Mouse (Mus musculus): Measurements from ENCODE around the gene Kctd7.

Kctd7 gene

DNA sequence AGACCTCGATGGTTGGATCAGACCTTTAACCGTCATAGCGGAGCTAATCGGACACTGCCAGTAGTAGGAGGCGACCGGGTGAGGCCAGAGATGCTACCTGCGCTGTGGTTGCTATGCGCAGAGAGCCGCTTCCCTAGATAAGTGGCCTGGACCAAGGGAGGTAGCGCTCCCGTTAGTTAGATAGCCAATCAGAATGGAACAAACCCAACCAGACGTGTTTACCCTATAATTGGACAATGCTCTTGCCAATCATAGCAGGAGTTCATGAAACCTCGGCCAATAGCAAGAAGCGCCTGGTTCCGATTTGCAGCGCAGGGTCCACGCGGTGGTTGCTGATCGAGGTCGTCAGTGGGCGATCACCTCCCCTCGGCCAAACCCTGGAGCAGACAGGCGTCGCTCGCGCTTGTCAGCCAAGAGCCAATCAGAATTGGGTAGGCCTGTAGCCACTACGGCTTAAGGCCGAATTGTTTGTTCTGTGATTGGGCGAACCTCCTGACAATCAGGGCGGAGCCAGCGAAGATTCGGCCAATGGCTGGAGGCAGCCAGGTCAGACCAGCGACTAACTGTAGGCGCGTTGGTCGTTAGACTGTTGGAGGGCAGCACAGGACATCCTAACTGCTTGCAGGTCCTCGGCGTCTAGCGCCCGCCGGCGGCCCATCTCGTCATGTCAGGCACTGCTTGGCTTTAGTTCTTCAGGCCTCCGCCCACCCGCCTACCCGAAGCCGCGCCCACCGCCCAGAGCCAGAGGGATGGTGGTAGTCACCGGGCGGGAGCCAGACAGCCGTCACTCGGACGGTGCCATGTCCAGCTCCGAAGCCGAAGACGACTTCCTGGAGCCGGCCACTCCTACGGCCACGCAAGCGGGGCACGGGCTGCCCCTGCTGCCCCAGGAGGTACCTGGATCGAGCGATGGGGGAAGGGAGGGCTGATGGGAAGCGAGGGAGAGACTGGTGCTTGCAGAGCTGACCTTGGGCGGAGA is at the start of gene Kctd7:
TSS of gene Kctd7 (plus strand) at position 528 of the 979 bp plus-strand sequence.
- DNase-seq = peak; percentile 97 to 98

GRCm38 (mm10) chr5:130096754-130097153 is 47.9 kb upstream of the Kctd7 start:
- no peak for DNase-seq

DNA sequence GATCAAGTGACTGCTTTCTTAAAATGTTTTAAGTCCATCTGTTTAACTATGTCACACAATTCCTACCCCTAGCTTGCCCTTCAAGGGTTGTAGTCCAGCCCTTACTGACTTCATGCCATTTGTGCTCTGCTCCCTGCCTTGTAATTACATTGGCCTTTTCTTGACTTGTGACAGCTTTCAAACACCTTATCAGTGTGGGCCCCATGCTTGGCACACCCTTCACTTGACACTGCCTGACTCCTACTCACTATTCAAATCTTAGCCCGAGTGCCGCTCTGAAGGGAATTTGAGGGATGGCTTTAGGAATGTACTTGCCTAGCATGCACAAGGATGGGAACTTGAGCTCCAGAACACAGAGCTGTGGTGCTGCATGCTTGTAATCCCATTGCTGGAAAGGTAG is 46.8 kb upstream of the Kctd7 start:
- no peak for DNase-seq

DNA sequence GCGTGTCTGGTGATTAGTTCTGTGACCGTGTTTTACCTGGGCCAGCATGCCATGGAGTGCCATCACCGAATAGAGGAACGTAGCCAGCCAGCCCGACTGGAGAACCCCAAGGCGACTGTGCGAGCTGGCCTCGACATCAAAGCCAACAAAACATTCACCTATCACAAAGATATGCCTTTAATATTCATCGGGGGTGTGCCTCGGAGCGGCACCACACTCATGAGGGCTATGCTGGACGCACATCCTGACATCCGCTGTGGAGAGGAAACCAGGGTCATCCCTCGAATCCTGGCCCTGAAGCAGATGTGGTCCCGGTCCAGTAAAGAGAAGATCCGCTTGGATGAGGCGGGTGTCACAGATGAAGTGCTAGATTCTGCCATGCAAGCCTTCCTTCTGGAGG is 42.9 kb upstream of the Kctd7 start:
- no peak for DNase-seq

GRCm38 (mm10) chr5:130109348-130109747 is 35.3 kb upstream of the Kctd7 start:
- DNase-seq = no peak

DNA sequence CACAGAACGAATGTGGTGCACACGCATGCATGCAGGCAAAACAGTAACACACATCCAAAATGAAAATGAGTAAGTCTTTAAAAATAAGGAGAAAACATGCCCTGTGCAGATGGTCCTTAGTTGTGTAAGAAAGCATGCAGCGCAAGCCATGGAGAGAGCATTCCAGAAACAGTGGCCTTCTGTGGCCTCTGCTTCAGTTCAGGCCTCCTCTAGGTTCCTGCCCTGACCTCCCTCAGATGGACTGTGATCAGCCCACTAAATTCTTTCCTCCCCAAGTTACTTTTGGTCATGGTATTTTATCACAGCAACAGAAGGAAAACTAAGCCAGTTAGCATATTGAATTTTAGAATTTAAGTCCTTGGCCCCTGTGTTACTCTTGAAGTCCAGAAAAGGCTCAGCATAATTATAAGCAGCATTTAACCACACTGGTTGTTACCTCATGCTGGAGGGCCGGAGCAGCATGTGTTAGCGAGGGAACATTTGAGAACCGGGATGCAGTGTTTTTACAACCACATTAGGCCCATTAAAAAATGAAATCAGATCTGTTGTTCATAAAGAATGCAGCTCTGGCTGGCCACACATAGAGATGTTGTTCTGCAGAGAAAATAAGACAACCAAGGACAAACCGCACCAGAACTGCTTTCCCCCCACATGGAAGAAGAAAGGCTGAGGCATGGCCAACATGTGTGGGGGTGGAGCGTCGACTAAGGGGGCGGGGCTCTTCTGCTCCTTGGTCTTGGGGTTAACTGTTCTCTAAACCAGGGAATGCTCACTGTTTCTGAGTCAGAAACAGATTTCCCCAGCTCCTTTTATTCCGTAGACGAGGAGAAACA is 33.8 kb upstream of the Kctd7 start:
- no peak for DNase-seq

- no peak for DNase-seq
Observed at GRCm38 (mm10) chr5:130112653-130113052, 32.0 kb upstream of the Kctd7 start.

DNA sequence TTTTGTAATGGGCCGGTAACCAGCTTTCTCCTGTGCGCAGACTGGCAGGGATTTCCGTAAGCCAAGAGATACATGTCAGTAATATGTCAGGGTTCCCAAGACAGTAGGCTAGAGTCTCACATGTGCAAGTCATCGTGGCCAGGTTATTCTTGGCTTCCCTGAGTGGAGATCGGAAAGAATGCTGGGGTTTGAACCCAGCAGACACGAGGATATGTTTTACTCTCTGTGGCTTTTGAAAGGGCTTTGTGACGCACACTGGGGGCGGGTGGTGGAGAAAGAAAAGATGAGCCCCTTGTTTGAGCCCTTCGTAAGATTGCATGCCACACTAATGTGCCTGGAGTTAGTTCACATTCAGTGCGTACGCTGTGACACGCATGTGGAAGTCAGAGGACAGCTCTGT is 28.5 kb upstream of the Kctd7 start:
- DNase-seq = no peak

DNA sequence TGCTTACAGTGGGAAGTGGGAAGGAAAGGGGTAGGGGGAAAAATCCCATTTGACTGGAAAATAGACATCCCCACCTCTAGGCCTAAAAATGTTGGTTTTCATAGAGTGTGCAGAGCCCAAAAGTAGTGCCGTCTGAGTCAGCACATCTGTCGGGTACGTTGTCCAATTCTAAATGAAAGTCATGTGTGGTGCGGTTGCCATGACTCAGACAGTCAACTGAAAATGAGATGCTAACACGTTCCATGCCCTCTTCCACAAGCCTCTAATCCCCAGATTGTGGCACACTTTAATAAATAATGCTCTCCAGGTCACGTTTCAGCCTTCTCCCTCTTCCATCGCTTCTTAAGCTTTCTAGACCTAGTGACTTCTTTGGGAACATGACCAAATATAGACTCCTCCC is 27.8 kb upstream of the Kctd7 start:
- no peak for DNase-seq

DNA sequence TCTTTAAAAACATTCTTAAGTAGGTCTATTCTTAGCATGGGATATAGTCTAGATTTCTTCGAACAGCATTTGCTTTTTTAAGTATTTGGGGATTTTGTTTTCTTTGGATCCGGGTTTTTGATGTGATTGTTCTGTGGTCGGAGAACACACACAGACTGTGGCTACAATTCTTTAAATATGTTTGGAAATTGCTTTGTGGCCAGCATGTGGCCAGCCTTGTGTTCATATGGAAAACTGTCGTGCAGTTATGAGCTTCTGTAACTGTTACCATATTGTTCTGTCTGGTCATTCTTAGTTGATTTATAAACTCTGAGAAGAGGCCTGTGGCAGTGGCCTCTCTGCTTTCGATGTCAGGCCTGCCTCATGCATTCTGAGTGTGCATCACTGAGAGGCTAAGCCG is 26.7 kb upstream of the Kctd7 start:
- DNase-seq = no peak

DNA sequence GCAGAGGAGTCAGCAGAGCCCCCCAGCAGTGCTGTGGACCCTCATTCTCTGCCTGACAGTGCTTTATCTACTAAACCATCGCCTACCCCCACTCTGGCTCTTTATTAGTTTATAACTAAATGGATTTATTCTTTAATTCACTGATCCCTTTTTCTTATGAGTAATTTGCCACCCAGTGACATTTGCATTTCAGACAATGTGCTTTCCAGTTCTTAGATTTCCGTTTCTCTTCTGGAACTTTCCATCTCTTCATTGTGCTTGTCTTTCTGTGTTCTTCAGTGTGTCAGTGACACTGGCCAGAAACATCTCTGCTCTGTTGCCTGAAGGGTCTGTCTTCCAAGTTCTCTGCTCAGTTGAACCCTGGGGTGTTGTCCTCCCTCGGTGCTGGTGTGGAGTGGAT is 25.4 kb upstream of the Kctd7 start:
- no peak for DNase-seq

- DNase-seq = no peak
Observed at GRCm38 (mm10) chr5:130120070-130120736, 24.5 kb upstream of the Kctd7 start.

DNA sequence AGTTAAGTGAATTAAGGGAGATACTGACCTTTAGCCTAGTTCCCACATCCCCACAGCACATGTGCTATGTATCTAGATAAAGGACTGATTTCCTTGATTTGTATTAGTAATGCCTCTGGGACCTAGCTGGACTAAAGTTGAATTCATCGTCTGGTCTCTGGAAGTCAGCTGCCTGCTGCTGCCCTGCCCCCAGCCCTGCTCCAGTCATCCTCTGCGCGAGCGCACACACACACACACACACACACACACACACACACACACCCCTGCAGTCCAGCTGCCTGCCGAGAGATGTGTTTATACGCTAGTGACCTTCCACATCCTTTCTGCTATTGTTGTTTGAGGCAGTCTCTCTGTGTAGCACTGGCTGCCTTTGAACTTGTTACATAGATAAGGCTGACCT is 23.8 kb upstream of the Kctd7 start:
- peak in 1 of 2 experiments; percentile 56 for DNase-seq

DNA sequence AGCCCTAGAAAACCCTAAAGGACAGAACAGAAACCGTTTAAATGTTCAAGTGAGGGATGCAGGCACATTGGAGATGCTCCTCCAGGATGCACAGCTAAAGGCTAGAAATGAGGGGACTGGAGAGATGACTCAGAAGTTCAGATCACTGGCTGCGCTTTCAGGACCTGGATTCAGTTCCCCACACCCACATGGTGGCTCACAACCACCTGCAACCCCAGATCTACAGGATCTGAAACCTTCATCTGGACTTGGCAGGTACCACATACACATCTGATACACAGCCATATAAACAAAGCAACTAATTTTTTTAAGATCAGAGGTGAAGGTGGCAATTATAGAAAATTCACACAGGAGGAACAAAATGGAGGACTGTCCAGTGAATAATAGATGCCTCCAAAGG is 22.3 kb upstream of the Kctd7 start:
- no peak for DNase-seq

DNA sequence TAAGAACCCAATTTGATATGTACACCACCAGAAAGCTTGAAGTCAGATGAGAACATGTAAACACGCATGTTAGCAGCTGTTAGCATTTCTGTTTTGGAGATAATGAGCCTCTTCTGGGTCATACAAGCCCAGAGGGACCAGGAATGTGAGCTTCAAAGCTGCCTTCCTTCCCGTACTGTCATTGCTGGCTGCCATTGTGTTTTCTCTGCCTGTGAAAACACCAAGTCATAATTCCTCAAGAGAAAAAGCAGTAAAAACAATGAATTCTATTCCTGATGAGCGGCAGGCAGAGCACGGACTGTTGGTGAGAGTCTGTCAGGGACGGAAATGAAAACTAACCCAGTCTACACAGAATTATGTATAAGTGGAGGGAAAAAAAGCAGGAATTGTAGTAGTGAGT is 20.4 kb upstream of the Kctd7 start:
- no peak for DNase-seq

DNA sequence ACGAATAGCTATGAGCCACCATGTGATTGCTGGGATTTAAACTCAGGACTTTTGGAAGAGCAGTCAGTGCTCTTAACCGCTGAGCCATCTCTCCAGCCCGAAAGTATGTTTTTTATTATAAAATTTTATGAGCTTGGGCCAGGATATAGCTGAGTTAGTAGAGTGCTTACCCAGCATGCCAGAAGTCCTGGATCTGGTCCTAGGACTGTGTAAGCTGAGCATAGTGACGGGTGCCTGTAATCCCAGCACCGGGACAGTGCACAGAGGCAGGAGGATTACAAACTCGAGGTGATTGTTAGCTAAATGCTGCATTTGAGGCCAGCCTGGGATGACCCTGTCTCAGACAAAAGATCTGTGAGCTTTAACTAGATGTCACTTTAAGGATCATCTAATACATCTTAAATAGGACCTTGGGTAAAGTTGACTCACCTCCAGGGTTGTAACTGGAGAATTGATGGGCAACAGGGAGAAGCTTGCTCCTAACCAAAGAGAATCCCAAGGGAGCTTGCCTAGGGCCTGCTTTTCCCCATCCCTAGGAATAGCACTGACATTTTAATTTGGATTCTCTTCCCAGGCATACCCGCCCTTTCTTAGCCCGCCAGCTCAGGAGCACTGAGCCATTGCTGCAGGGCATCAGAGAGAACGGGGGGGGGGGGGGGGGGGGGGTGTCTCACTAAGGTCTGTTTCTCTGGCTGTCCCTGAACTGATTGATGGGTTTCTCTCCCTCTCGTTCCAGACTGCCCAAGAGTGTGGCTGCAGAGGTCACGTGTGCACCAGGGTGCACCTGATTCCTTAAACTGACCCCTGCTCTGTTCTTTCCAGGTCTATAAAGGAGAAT is 15.8 kb upstream of the Kctd7 start:
- no peak for DNase-seq

GRCm38 (mm10) chr5:130129524-130129793 is 15.2 kb upstream of the Kctd7 start:
- no peak for DNase-seq

GRCm38 (mm10) chr5:130136597-130136996 is 8.1 kb upstream of the Kctd7 start:
- no peak for DNase-seq

DNA sequence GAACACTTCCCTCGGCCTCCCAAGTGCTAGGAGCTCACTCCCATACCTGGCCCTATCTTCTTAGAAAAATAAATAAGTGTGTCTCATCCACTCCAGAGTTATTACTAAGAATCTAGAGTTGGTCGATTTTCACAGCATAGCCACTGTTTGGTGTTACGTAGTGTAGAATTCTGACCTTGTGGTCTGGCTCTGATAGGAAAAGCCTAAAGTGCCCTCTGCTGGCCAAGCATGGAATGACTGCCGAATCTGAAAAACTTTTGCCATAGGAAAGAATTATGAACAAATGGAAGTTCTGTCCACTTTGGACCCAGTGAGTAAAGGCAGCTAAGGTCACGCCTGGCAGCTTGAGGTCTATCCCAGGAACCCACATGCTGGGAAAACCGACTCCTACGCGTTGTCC is 5.3 kb upstream of the Kctd7 start:
- DNase-seq = peak; percentile 59 to 84

GRCm38 (mm10) chr5:130141138-130141537 is 3.5 kb upstream of the Kctd7 start:
- DNase-seq = no peak

- DNase-seq = peak; percentile 19 to 41
Observed at GRCm38 (mm10) chr5:130142041-130142440, 2.6 kb upstream of the Kctd7 start.

DNA sequence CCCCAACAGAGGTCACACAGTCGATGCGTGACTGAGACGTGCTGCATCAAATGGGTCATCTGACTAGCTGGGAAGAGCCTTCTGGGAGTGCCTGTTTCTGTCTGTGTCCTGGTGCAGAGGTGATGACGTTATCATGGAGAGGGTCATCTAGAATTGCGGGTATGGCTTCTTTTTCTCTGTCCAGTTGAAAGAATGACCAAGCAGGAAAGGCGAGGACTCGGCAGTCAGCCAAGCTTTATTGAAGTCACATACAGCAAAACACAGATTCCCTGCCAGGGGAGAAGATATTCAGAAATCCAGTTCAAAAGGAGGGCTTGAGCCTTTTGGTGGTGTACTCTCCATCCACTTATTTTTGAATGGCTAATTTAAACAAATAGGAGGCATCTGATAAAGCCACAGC is 1.6 kb upstream of the Kctd7 start:
- DNase-seq = no peak

- peak; percentile 77 to 88 for DNase-seq
Observed at GRCm38 (mm10) chr5:130143977-130144333, 706 bp upstream of the Kctd7 start.
